Mouse (Mus musculus): Measurements from ENCODE around the gene Foxp1.

DNA sequence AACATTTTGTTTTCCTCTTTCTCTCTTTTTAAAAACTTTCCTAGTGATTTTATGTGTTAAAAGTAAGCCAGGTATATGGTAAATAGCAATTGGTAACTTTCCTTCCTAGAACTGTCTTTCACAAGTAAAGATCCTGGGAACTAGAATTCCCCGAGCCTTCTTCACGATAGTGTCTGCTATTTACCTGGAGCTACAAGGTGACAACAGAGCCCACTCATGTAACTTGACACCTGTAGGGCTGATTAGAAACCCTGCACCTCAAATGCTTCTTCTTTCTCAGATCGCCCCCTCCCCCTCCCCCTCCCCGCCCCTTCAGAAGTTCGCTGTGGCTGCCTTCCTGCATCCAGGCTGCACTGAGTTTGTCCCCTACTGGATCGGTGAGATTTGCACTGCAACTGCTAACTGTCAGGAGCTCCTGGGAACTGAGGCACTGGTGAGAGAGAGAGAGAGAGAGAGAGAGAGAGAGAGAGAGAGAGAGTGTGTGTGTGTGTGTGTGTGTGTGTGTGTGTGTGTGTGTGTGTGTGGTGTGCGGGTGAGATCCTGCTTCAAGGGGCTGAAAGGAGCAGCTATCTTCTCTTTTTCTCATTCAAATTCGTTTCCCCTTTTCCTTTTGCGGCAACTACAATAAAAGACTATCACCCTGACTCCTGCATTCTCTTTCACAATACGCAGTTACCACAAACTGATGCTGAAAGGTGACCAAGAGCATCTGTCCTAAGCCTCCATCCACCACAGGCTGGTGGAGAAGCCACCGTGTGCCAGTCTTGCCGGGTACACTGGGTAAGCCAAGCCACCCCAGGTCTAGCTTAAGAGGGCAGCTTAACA lies 259.2 kb downstream of the Foxp1 start:
- TF ChIP-seq CTCF (IDR thresholded peaks at IDR 0.05): no peak
- no peak for TF ChIP-seq EP300 (IDR thresholded peaks at IDR 0.05)
